In the genomic region with DNA sequence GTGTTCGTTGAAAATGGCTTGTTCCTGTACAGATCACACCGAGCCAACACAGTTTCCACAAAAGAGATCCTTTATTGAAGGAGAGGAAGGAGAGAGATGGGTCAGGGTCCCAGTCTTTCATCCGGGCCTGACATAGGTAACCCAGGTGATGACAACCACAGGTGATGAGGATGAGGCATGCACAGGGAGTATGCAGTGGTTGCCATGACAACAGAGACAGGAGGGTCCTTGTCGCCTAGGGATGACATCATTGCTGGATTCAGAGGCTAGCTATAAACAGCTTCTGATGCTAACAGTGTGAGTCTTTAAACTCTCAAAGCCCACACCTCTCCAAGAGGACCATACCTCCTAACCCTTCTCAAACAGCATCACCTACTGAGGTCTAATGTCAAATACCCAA, we compare ENCODE assay signal across 22 mouse cellular contexts.
DNase-seq lines count a peak whose midpoint lies in the region; ATAC-seq and TF ChIP-seq lines count a peak whose summit lies in the region.
"Had no signal": no experiment of that assay in that cellular context is flagged by ENCODE, and none has a peak within 500 bp of the region (broad histone marks: within the 10 kb centered on the region; RNA-seq: fewer than 3 reads in every experiment).

No protein-coding gene starts in this region.

- H3K27me3 ChIP-seq in midbrain, postnatal 0 days (ENCODE audit: insufficient read depth, low read length) = no peaks in the 10 kb centered on the region
- H3K27me3 ChIP-seq in midbrain, embryonic 11.5 days (ENCODE audit: control insufficient read depth, insufficient read depth, low read length) = no peaks in the 10 kb centered on the region
- H3K27me3 ChIP-seq: hindbrain, embryonic 13.5 days had no signal

- no peaks in the 10 kb centered on the region for H3K4me1 ChIP-seq in midbrain, postnatal 0 days (ENCODE audit: insufficient read depth, low read length)
- H3K4me1 ChIP-seq in midbrain, embryonic 11.5 days (ENCODE audit: control insufficient read depth, insufficient read depth, low read length) = no peaks in the 10 kb centered on the region

- peak; percentile 54; the same call in 1 of the 2 replicates for ATAC-seq in midbrain, postnatal 0 days (ENCODE audit: low FRiP score)
- ATAC-seq in midbrain, embryonic 11.5 days (ENCODE audit: low FRiP score) = no peak
- ATAC-seq: activated CD4-positive, CD25-positive, alpha-beta regulatory T cell, adult 4 months; CD4-positive, CD25-positive, alpha-beta regulatory T cell, adult 4 months; forebrain, embryonic 16.5 days; hindbrain, embryonic 16.5 days; inflammation-experienced regulatory T-cells, adult 6 months; intestine, embryonic 16.5 days had no signal

- intact Hi-C loops in heart, postnatal 10 days (cut with DNase I) = no loop called here

- DNase-seq in heart, adult 11 months = peak; percentile 31
- no peak for DNase-seq in heart, postnatal 10 days
- DNase-seq in midbrain, postnatal 0 days (ENCODE audit: low spot score) = peak; percentile 62
- no peak for DNase-seq in midbrain, embryonic 11.5 days (ENCODE audit: low spot score, missing footprints)
- peak; percentile 40 for DNase-seq in brain, embryonic 14.5 days (ENCODE audit: low read depth)
- no peak for DNase-seq in lung, postnatal 10 days
- DNase-seq: adrenal gland, adult 8-10 months; adrenal gland, postnatal 25 days; cerebellum, adult 18-20 months; cerebellum, adult 9-10 months; cerebellum, postnatal 14 days; gastrocnemius, postnatal 25 days; heart, adult 2 months had no signal

- no peaks in the 10 kb centered on the region for H3K36me3 ChIP-seq in midbrain, postnatal 0 days (ENCODE audit: insufficient read depth, low read length)
- no peaks in the 10 kb centered on the region for H3K36me3 ChIP-seq in midbrain, embryonic 11.5 days (ENCODE audit: control insufficient read depth, insufficient read depth, low read length)
- H3K36me3 ChIP-seq: heart, embryonic 10.5 days; heart, embryonic 13.5 days; hindbrain, embryonic 13.5 days had no signal

- TF ChIP-seq CTCF in midbrain, postnatal 0 days (IDR thresholded peaks at IDR 0.05) = no peak
- no peak for TF ChIP-seq CTCF in brain, embryonic 14.5 days (IDR thresholded peaks at IDR 0.05; ENCODE audit: borderline replicate concordance, extremely low read depth, insufficient read depth, insufficient read length)

- no peak overlapping the region for H3K9ac ChIP-seq in midbrain, postnatal 0 days (replicated peaks; ENCODE audit: low read length, poor library complexity, severe bottlenecking)
- H3K9ac ChIP-seq in midbrain, embryonic 11.5 days (ENCODE audit: low read length) = no peak overlapping the region
- H3K9ac ChIP-seq: heart, embryonic 13.5 days; hindbrain, embryonic 13.5 days had no signal

- H3K4me3 ChIP-seq in midbrain, postnatal 0 days (ENCODE audit: low read depth, low read length) = no peak overlapping the region
- H3K4me3 ChIP-seq in midbrain, embryonic 11.5 days (ENCODE audit: low read depth, low read length) = no peak overlapping the region
- H3K4me3 ChIP-seq: heart, adult 2 months; heart, embryonic 10.5 days; heart, embryonic 13.5 days; hindbrain, embryonic 13.5 days had no signal

- H3K4me2 ChIP-seq in midbrain, postnatal 0 days (ENCODE audit: low read depth, low read length, poor library complexity, severe bottlenecking) = no peak overlapping the region
- no peak overlapping the region for H3K4me2 ChIP-seq in midbrain, embryonic 11.5 days
- H3K4me2 ChIP-seq: heart, embryonic 13.5 days; hindbrain, embryonic 13.5 days had no signal

- no peak overlapping the region for H3K27ac ChIP-seq in midbrain, postnatal 0 days (ENCODE audit: low read depth, low read length)
- H3K27ac ChIP-seq in midbrain, embryonic 11.5 days (ENCODE audit: low read depth, low read length) = no peak overlapping the region
- H3K27ac ChIP-seq: heart, adult 2 months; heart, embryonic 10.5 days; heart, embryonic 13.5 days; hindbrain, embryonic 13.5 days had no signal

- 78% methylated on average over 4 of the region's 4 CpGs for WGBS in midbrain, postnatal 0 days
- WGBS in midbrain, embryonic 11.5 days = 91% methylated on average over 4 of the region's 4 CpGs

- TF ChIP-seq POLR2A in brain, embryonic 14.5 days (IDR thresholded peaks at IDR 0.05; ENCODE audit: borderline replicate concordance, extremely low read depth, insufficient read depth, insufficient read length, poor library complexity, severe bottlenecking) = no peak

- no peaks in the 10 kb centered on the region for H3K9me3 ChIP-seq in midbrain, postnatal 0 days (ENCODE audit: low read length)
- H3K9me3 ChIP-seq in midbrain, embryonic 11.5 days (ENCODE audit: control insufficient read depth, low read length) = no peaks in the 10 kb centered on the region
- H3K9me3 ChIP-seq: heart, embryonic 10.5 days; heart, embryonic 13.5 days; hindbrain, embryonic 13.5 days had no signal

Comparison
In these comparisons a context has a peak if more than half of its experiments do, and no peak if none do; other contexts are left out.
1. DNase-seq: peak in heart, adult 11 months (single experiment), midbrain, postnatal 0 days (single experiment) and brain, embryonic 14.5 days (single experiment); none in heart, postnatal 10 days (0 of 2), midbrain, embryonic 11.5 days (single experiment) and lung, postnatal 10 days (single experiment).